Mouse (Mus musculus) bone marrow, adult 2 months (tissue): ENCODE measurements around the gene Lrrc8d. TPM values are rescaled to one million over a fixed set of nuclear protein-coding genes. Genes with fewer than 3 reads are reported as not detected.

Source experiments
- H3K27ac ChIP-seq: fragments of 200-500 bp; 2 replicates; pipeline ENCODE4 v1.5.1; 2012; ENCODE audit warnings: low read depth, mild to moderate bottlenecking, control low read depth, inconsistent platforms, low read length; ENCODE audit not compliant: control insufficient read depth, poor library complexity, insufficient read depth
- H3K4me1 ChIP-seq: fragments of 200-500 bp; 2 replicates; pipeline ENCODE4 v1.6.1; 2011; ENCODE audit warnings: low read length; ENCODE audit not compliant: control insufficient read depth, insufficient read depth
- H3K4me3 ChIP-seq: fragments of 200-500 bp; replicated peaks from 2 replicates; pipeline ENCODE3; 2011; ENCODE audit warnings: mild to moderate bottlenecking, low read depth, low read length, control low read depth; ENCODE audit not compliant: control insufficient read depth
- CTCF ChIP-seq: fragments of 200-500 bp; IDR thresholded peaks from 2 replicates; pipeline ENCODE4 v1.5.1; 2011; ENCODE audit warnings: low read length, control low read depth; ENCODE audit not compliant: control insufficient read depth, insufficient read depth
- POLR2A ChIP-seq: fragments of 200-500 bp; IDR thresholded peaks from 2 replicates; pipeline ENCODE4 v1.6.1; 2011; ENCODE audit warnings: low read depth, mild to moderate bottlenecking, control low read depth, low read length, borderline replicate concordance; ENCODE audit not compliant: control insufficient read depth
- WGBS: fragments of 180-500 bp; shearing (Covaris S2); methylation state at CpG from one replicate; pipeline ENCODE4 v1.1.7; 2018; 5-methylcytosine and 5-hydroxymethylcytosine counted together
- polyA plus RNA-seq: library from polyadenylated mRNA; stranded (reverse); fragments of >200 nt; gene quantifications from 2 replicates; pipeline ENCODE4 v1.2.4, GENCODE M21; 2011; ENCODE audit warnings: low replicate concordance; ENCODE audit not compliant: missing spikeins, insufficient read depth, insufficient read length

The Lrrc8d gene
- polyA plus RNA-seq, 1 experiment: 20.5 TPM

DNA sequence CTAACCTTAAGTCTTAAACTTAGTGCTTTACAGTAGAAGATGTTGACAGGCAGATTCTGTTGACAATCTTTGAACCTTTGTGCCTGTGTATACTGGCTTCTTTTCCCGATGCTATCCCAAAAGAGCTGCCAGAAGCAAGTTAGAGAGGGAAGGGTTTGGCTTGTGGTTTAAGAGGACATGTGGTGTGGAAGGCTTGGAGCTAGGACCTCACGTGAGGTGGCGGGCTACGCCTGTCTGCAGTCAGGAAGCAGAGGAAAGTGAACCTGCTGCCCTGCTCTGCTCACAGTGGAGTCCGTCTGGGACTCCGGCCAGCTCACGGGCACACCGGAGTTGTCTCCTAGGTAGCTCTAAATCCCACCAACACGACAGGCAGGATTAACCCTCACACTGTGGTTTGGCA lies 59.1 kb downstream of the Lrrc8d start:
- no peak overlapping the region for H3K4me3 ChIP-seq
- H3K27ac ChIP-seq: no peak overlapping the region
- no peaks in the 10 kb centered on the region for H3K4me1 ChIP-seq
- WGBS: 76% methylated on average over 9 of the region's 9 CpGs
- no peak for TF ChIP-seq POLR2A
- TF ChIP-seq CTCF: no peak

DNA sequence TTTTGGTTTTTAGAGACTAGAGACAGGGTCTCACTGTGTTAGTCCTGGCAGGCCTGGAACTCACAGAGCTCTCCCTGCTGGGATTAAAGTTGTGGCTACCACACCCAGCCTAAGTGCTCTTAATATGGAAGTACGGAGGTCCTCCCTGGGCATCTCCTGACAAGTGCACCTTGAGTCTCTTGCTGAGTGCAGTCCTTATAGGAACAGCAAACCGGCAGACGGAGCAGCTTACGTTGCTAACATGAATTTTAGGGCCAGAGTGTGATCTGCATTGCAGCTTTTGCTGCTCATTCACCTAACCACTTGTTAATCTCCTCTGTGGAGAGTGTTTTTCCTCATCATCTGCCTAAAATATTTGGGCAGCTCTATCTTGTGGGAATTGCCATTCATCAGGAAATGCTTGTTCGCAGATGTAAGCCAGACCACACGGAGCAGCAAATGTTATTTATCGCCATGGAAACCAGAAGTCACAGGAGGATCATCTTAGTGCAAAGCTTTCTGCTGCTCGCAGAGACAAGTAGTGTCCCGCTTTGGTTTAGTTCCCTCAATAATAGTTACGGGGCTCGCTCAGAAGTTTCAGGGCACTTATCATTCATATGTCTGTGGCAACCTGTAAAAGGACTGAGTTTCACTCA lies 62.2 kb downstream of the Lrrc8d start:
- H3K27ac ChIP-seq: no peak overlapping the region
- H3K4me3 ChIP-seq: no peak overlapping the region
- H3K4me1 ChIP-seq: no peaks in the 10 kb centered on the region; the same call in 1 of the 2 replicates
- no peak for TF ChIP-seq CTCF
- no peak for TF ChIP-seq POLR2A
- 80% methylated on average over 11 of the region's 11 CpGs for whole genome bisulfite sequencing

DNA sequence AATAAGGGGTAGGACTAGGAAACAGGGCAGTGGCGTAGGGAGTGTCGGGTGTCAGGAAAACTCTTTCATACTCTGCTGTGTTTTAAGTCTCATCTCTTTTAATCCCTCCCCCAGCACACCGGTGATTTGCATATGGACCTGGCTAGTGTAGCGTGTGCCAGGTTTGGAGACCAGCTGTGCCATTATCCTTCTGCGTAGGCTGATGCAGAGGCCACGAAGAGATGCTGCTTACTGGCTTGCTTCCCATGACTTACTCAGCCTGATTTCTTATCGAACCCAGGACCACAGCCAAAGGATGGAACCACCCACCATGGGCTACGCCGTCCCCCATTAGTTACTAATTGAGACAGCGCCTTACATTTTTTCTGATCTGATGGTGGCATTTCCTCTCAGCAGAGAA lies 64.6 kb downstream of the Lrrc8d start:
- Histone ChIP-seq H3K27ac (no peak overlapping the region), H3K4me3 (no peak overlapping the region), H3K4me1 (no peaks in the 10 kb centered on the region; the same call in 1 of the 2 replicates)
- TF ChIP-seq CTCF (no peak), POLR2A (no peak)
- 88% methylated on average over 10 of the region's 10 CpGs for whole genome bisulfite sequencing

DNA sequence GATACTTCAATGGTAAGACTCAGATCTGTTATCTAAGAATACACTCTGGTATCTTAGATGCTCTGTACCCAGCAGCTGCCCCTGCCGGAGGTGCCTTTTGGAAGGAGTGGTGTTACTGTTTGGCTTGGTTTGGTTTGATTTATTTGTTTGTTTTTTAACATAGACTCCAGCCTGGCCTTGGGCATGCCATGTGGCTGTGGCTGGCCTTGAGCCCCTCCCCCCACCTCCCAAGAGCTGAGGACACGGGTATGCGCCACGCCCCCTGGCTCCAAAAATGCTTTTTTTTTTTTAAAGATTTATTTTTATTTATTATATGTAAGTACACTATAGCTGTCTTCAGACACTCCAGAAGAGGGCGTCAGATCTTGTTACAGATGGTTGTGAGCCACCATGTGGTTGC lies 65.6 kb downstream of the Lrrc8d start:
- TF ChIP-seq POLR2A: no peak
- no peak for TF ChIP-seq CTCF
- Histone ChIP-seq H3K27ac (no peak overlapping the region), H3K4me3 (no peak overlapping the region), H3K4me1 (no peaks in the 10 kb centered on the region; the same call in 1 of the 2 replicates)
- 85% methylated on average over 5 of the region's 5 CpGs for WGBS

DNA sequence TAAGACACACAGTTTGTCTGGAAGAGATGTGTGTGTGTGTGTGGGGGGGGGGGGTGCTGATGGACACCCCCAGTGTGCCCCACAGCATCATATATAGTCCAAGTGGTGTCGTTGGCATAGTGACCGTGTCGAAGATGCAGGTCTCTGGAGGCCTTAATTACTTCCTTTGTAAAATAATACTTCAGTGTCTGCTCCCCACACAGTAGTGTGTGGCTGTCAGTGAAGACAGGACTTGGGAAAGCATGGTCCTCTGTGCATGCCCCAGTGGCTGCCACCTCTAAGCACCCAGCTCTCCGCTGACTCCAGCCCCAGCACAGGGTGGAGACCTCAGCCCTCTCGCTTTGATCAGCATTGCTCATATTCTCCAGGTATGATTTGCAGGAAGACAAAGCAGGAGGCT lies 76.6 kb downstream of the Lrrc8d start:
- TF ChIP-seq CTCF (no peak), POLR2A (no peak)
- H3K4me3 ChIP-seq: no peak overlapping the region
- 86% methylated on average over 5 of the region's 5 CpGs for WGBS
- H3K4me1 ChIP-seq: no peaks in the 10 kb centered on the region
- no peak overlapping the region for H3K27ac ChIP-seq

- Histone ChIP-seq H3K4me1 (no peaks in the 10 kb centered on the region), H3K4me3 (no peak overlapping the region), H3K27ac (no peak overlapping the region)
- 85% methylated on average over 12 of the region's 12 CpGs for WGBS
- TF ChIP-seq POLR2A: no peak
- no peak for TF ChIP-seq CTCF
Measured at GRCm38 (mm10) chr5:105776978-105777593, 77.3 kb downstream of the Lrrc8d start.

DNA sequence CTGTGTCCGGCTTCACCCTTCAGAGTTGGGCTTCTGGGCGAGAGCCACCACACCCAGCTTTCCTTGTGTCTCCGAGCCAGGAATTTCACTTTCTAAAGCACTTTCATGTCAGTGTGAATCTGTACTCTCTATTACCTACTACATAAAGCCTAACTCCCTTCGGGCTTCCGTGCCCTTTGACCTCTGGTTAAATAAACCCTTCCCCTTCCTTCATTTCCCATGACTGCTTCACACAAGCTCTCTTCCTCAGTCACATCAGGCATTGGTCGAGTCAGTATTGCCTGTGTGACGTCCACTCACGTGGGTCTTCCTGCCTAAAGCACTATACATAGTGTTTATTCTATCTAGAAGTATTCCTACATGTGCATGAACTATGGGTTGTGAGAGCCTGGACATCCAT lies 77.9 kb downstream of the Lrrc8d start:
- Histone ChIP-seq H3K27ac (no peak overlapping the region), H3K4me3 (no peak overlapping the region), H3K4me1 (no peaks in the 10 kb centered on the region)
- WGBS: 84% methylated on average over 8 of the region's 8 CpGs
- TF ChIP-seq CTCF (no peak), POLR2A (no peak)

DNA sequence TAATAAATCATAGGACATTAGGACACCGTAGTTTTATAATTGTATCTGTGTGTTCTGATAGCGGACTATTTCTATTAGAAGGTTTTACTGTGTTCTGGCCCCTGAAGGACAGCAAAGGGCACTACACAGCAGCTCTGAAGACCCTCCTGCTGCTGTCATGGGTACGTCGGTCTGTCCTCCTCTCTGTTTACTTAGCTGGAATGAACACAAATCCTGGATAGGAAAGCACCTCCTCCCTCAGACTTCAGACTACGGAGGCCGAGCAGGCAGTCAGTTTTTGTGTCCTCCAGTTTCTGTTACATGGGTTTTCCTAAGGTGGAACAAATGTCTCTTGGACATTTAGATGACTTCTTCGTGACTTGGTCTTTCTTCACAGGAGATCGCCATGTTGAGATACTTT lies 78.4 kb downstream of the Lrrc8d start:
- 89% methylated on average over 8 of the region's 8 CpGs for WGBS
- TF ChIP-seq POLR2A: no peak
- no peak for TF ChIP-seq CTCF
- no peak overlapping the region for H3K27ac ChIP-seq
- no peaks in the 10 kb centered on the region for H3K4me1 ChIP-seq
- no peak overlapping the region for H3K4me3 ChIP-seq

- TF ChIP-seq POLR2A (no peak), CTCF (no peak)
- H3K4me1 ChIP-seq: no peaks in the 10 kb centered on the region
- WGBS: 42% methylated on average over 3 of the region's 3 CpGs
Measured at GRCm38 (mm10) chr5:105778723-105779122, 79.0 kb downstream of the Lrrc8d start.

More at GRCm38 (mm10) chr5:105778723-105779122, 79.0 kb downstream of the Lrrc8d start:
- Histone ChIP-seq H3K27ac (no peak overlapping the region), H3K4me3 (no peak overlapping the region)
